ENCODE assay signal across 11 mouse cellular contexts in genomic region chr5:53402619-53403151, GRCm38 (mm10).
A peak's percentile ranks its signal among the peaks of the same experiment; 100 is the strongest.
DNase-seq lines count a peak whose midpoint lies in the region; ATAC-seq and TF ChIP-seq lines count a peak whose summit lies in the region.
"Had no signal": no experiment of that assay in that cellular context is flagged by ENCODE, and none has a peak within 500 bp of the region (broad histone marks: within the 10 kb centered on the region; RNA-seq: fewer than 3 reads in every experiment).

No protein-coding gene starts in this region.

- no peak overlapping the region for H3K4me3 ChIP-seq in gastrocnemius, adult 2 months

- H3K27ac ChIP-seq in gastrocnemius, adult 2 months, result peak overlapping the region; percentile 43

- TF ChIP-seq CTCF in gastrocnemius, adult 2 months (IDR thresholded peaks at IDR 0.05), result no peak

- intact Hi-C loops in gastrocnemius, adult 2 months (cut with DNase I), result no loop called here
- intact Hi-C loops in gastrocnemius, postnatal 36 days (cut with DNase I), result no loop called here

- no peak for DNase-seq in gastrocnemius, adult 2 months
- DNase-seq in gastrocnemius, postnatal 36 days, result no peak
- DNase-seq in CD4-positive helper T cell, adult 2 months (ENCODE audit: low read depth, low spot score), result peak; percentile 87
- peak; percentile 72 to 74 for DNase-seq in monocyte, adult 2 months (ENCODE audit: low read depth in 1 of 2, low spot score in 2 of 2)
- no peak for DNase-seq in ovary, postnatal 10 days (ENCODE audit: low spot score)
- no peak for DNase-seq in urinary bladder, postnatal 14 days (ENCODE audit: low spot score)
- DNase-seq in gastrocnemius, postnatal 25 days, result no peak
- DNase-seq: heart, postnatal 36 days; left cerebral cortex, postnatal 4 days; thymus, postnatal 4 days had no signal

- peak; percentile 71 to 77 for ATAC-seq in hematopoietic stem cell, adult 5-6 weeks (replicated peaks in 1 of 2; ENCODE audit: insufficient read depth in 1 of 2, low FRiP score in 2 of 2, low TSS enrichment in 1 of 2, low read depth in 1 of 2, poor library complexity in 2 of 2, severe bottlenecking in 2 of 2)

Comparison
In these comparisons a context has a peak if more than half of its experiments do, and no peak if none do; other contexts are left out.
1. DNase-seq: peak in CD4-positive helper T cell, adult 2 months (single experiment) and monocyte, adult 2 months (2 of 2); none in gastrocnemius, adult 2 months (single experiment), gastrocnemius, postnatal 36 days (0 of 2), ovary, postnatal 10 days (single experiment), urinary bladder, postnatal 14 days (single experiment) and gastrocnemius, postnatal 25 days (single experiment).